Comparison of ENCODE assay signal across 8 mouse cellular contexts in the genomic region with DNA sequence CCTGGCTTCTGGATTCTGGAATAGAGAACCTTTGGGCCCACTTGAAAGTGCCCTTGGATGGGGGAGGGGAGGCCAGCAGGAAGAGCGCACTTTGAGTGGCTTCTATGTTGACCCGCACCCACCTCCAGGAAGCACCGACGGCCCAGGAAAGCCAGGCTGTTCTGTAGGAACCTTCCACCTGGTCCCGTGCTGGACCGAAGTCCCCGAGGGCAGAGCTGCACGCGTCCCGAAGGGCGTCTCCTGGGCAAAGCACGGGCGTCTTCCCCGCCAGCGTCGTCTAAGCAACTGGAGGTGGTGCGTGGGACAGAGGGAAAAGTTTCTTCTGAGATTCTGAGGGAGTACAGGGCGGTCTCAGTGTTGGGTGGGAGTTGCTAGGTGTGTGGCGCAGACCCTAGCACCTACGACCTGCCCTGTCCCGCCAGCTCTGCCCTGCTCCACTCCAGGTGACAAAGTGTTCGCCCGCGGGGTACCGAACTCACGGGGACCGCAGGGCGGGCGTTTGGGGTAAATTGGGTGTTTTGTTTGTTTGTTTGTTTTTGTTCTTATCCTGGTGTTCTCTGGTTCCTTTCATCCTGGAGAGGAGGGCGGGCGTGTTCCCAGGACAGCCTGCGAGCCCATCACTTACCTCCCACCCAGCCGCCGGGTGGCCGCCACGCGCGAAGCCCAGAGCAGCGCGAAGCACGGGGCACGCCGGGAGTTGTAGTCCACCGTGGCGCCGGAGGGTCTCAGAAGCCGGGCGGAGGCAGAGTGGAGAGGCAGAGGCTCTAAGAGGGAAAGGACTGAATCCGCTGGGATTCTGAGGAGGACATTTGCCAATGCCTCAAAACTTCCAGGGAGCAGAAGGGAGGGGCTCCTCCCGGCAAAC. TPM values are rescaled to one million over a fixed set of nuclear protein-coding genes. Genes with fewer than 3 reads are reported as not detected.
A peak's percentile ranks its signal among the peaks of the same experiment; 100 is the strongest.
DNase-seq lines count a peak whose midpoint lies in the region; ATAC-seq lines count a peak whose summit lies in the region.

Gene Samd13, minus strand, starts transcription at position 782 of the 865 bp plus-strand sequence.

- 0 out of 2 replicates have a peak, but pooled peaks cover 3% of the 10 kb centered on the region for H3K4me1 ChIP-seq in hindbrain, embryonic 14.5 days (replicated peaks; ENCODE audit: control insufficient read depth, insufficient read depth, low read length)
- peaks cover 54% of the 10 kb centered on the region for H3K4me1 ChIP-seq in megakaryocyte, embryonic 14.5 days

- intact Hi-C loops in left cerebral cortex, postnatal 36 days (cut with DNase I) = loop anchor here (2.0 to 5.0 kb wide), 3 partner anchors 64 to 118 kb away; no protein-coding TSS in a partner anchor

- H3K27ac ChIP-seq in hindbrain, embryonic 14.5 days = no peak within 1 kb of the TSS

- no peaks in the 10 kb centered on the region for H3K36me3 ChIP-seq in hindbrain, embryonic 14.5 days (replicated peaks; ENCODE audit: control insufficient read depth, insufficient read depth)
- no peaks in the 10 kb centered on the region for H3K36me3 ChIP-seq in megakaryocyte, embryonic 14.5 days (replicated peaks; ENCODE audit: low read length)

- DNase-seq in T-cell, adult 2 months (ENCODE audit: low spot score) = peak; percentile 5
- peak; percentile 29 to 41 for DNase-seq in gastrocnemius, adult 8-10 months (ENCODE audit: low spot score in 2 of 2)
- peak; percentile 66 for DNase-seq in hindbrain, embryonic 14.5 days (ENCODE audit: low spot score)
- peak; percentile 43 to 54 for DNase-seq in left cerebral cortex, postnatal 36 days (ENCODE audit: low spot score in 2 of 2)
- peak; percentile 76 for DNase-seq in right cerebral cortex, postnatal 14 days

- 4% methylated on average over 50 of the region's 50 CpGs for WGBS in hindbrain, embryonic 14.5 days

- H3K4me3 ChIP-seq in hindbrain, embryonic 14.5 days (replicated peaks; ENCODE audit: low read length) = peak within 1 kb of the TSS; percentile 48
- H3K4me3 ChIP-seq in megakaryocyte, embryonic 14.5 days (replicated peaks) = peak within 1 kb of the TSS; percentile 88

- no peaks in the 10 kb centered on the region for H3K9me3 ChIP-seq in hindbrain, embryonic 14.5 days (ENCODE audit: control insufficient read depth, low read length)
- H3K9me3 ChIP-seq in megakaryocyte, embryonic 14.5 days = no peaks in the 10 kb centered on the region

- peak within 1 kb of the TSS; percentile 87 for H3K4me2 ChIP-seq in hindbrain, embryonic 14.5 days (replicated peaks)

- H3K9ac ChIP-seq in hindbrain, embryonic 14.5 days = peak within 1 kb of the TSS; percentile 51

- no peaks in the 10 kb centered on the region for H3K27me3 ChIP-seq in hindbrain, embryonic 14.5 days (ENCODE audit: control insufficient read depth, insufficient read depth, low read length)
- peaks cover 19% of the 10 kb centered on the region for H3K27me3 ChIP-seq in megakaryocyte, embryonic 14.5 days (replicated peaks)

- ATAC-seq in common myeloid progenitor, adult 5-6 weeks (replicated peaks; ENCODE audit: low read depth, poor library complexity, severe bottlenecking) = peak; percentile 34; the same call in 1 of the 2 replicates
- peak; percentile 91 for ATAC-seq in hindbrain, embryonic 14.5 days (ENCODE audit: low FRiP score)
- ATAC-seq in inflammation-experienced regulatory T-cells, adult 6 months = no peak

RNA-seq across cellular contexts. Expression of gene Samd13, which starts in this region (rescaled TPM):
- 1.7 and 4.2 TPM in 2 replicates for total RNA-seq in common myeloid progenitor, adult 5-6 weeks (2017)
- total RNA-seq in gastrocnemius, adult 8-10 months (2022) = 1 to 10 TPM in 3 of 4 experiments, under 1 TPM in 1; 0.29 to 1.8 (median 1.4) TPM
- 0.24 and 0.50 TPM in 2 replicates for polyA plus RNA-seq in hindbrain, embryonic 14.5 days (2014; fragmentation: Nextera tagmentation; extraction: Ambion mirVana)
- under 1 TPM; 0.20 to 0.95 TPM for total RNA-seq in left cerebral cortex, postnatal 36 days (2021)
- not detected in 2 replicates for polyA plus RNA-seq in megakaryocyte, embryonic 14.5 days (2012; ENCODE audit: insufficient read depth, low replicate concordance)
- polyA plus RNA-seq in inflammation-experienced regulatory T-cells, adult 6 months (2017; shearing (Covaris generic)) = under 1 TPM in 1 of 3 experiments, not detected in 2; 0.78 TPM

Comparison
In these comparisons a context has a peak if more than half of its experiments do, and no peak if none do; other contexts are left out.
1. Peak in DNase-seq, ATAC-seq, H3K4me3 ChIP-seq, H3K9ac ChIP-seq and H3K4me2 ChIP-seq in hindbrain, embryonic 14.5 days; RNA of the gene not detected or under 1 TPM.
2. Peak in DNase-seq in left cerebral cortex, postnatal 36 days; RNA of the gene not detected or under 1 TPM.
3. DNase-seq: peak in every context shown above with its lines; median percentile 76 in right cerebral cortex, postnatal 14 days; 66 in hindbrain, embryonic 14.5 days; 48 in left cerebral cortex, postnatal 36 days; 35 in gastrocnemius, adult 8-10 months; 5 in T-cell, adult 2 months.